15 mouse cellular contexts compared by ENCODE assay signal in genomic region chr1:70316128-70316765, GRCm38 (mm10).
DNase-seq lines count a peak whose midpoint lies in the region; ATAC-seq and TF ChIP-seq lines count a peak whose summit lies in the region.
"Had no signal": no experiment of that assay in that cellular context is flagged by ENCODE, and none has a peak within 500 bp of the region (broad histone marks: within the 10 kb centered on the region; RNA-seq: fewer than 3 reads in every experiment).

No protein-coding gene starts in this region.

- no peaks in the 10 kb centered on the region for H3K36me3 ChIP-seq in midbrain, embryonic 15.5 days (replicated peaks)
- H3K36me3 ChIP-seq: limb, embryonic 13.5 days; neural tube, embryonic 13.5 days; stomach, embryonic 15.5 days had no signal

- WGBS in midbrain, embryonic 15.5 days = 57% methylated on average over 13 of the region's 13 CpGs

- no peaks in the 10 kb centered on the region for H3K27me3 ChIP-seq in midbrain, embryonic 15.5 days (replicated peaks)
- H3K27me3 ChIP-seq: limb, embryonic 13.5 days; neural tube, embryonic 13.5 days; stomach, embryonic 15.5 days had no signal

- TF ChIP-seq CTCF in brain, embryonic 14.5 days (IDR thresholded peaks at IDR 0.05; ENCODE audit: borderline replicate concordance, extremely low read depth, insufficient read depth, insufficient read length) = no peak

- DNase-seq in left cerebral cortex, adult 11 months (ENCODE audit: low spot score) = peak; percentile 7
- DNase-seq in left cerebral cortex, postnatal 10 days (ENCODE audit: extremely low spot score in 1 of 2, low spot score in 2 of 2) = no peak
- DNase-seq in brain, adult 2 months (ENCODE audit: low read depth, low spot score) = peak; percentile 35
- peak; percentile 53 for DNase-seq in brain, embryonic 14.5 days (ENCODE audit: low read depth)
- DNase-seq in cerebellum, postnatal 36 days = no peak
- DNase-seq in kidney, postnatal 14 days = no peak
- DNase-seq: cerebellum, adult 9-11 months; heart, adult 18-20 months; kidney, adult 11 months; kidney, postnatal 4 days had no signal

- peak overlapping the region; percentile 30; the same call in 1 of the 2 replicates for H3K27ac ChIP-seq in midbrain, embryonic 15.5 days
- H3K27ac ChIP-seq: limb, embryonic 13.5 days; liver, embryonic 14.5 days; neural tube, embryonic 13.5 days; stomach, embryonic 15.5 days had no signal

- ATAC-seq in midbrain, embryonic 15.5 days (replicated peaks) = peak; percentile 86

- intact Hi-C loops in left cerebral cortex, postnatal 10 days (cut with DNase I) = no loop called here

- no peak for TF ChIP-seq POLR2A in brain, embryonic 14.5 days (IDR thresholded peaks at IDR 0.05; ENCODE audit: borderline replicate concordance, extremely low read depth, insufficient read depth, insufficient read length, poor library complexity, severe bottlenecking)

- no peak overlapping the region for H3K4me3 ChIP-seq in midbrain, embryonic 15.5 days
- H3K4me3 ChIP-seq: limb, embryonic 13.5 days; neural tube, embryonic 13.5 days; stomach, embryonic 15.5 days had no signal

- 0 out of 2 replicates have a peak overlapping the region, but pooled peaks have one; percentile 14 for H3K4me2 ChIP-seq in midbrain, embryonic 15.5 days
- H3K4me2 ChIP-seq: limb, embryonic 13.5 days; neural tube, embryonic 13.5 days; stomach, embryonic 15.5 days had no signal

- H3K4me1 ChIP-seq in midbrain, embryonic 15.5 days = no peaks in the 10 kb centered on the region; the same call in 1 of the 2 replicates
- H3K4me1 ChIP-seq: limb, embryonic 13.5 days; neural tube, embryonic 13.5 days; stomach, embryonic 15.5 days had no signal

- no peaks in the 10 kb centered on the region for H3K9me3 ChIP-seq in midbrain, embryonic 15.5 days
- H3K9me3 ChIP-seq: limb, embryonic 13.5 days; neural tube, embryonic 13.5 days; stomach, embryonic 15.5 days had no signal

- H3K9ac ChIP-seq in midbrain, embryonic 15.5 days = no peak overlapping the region
- H3K9ac ChIP-seq: limb, embryonic 13.5 days; liver, embryonic 14.5 days; neural tube, embryonic 13.5 days; stomach, embryonic 15.5 days had no signal

Comparison
In these comparisons a context has a peak if more than half of its experiments do, and no peak if none do; other contexts are left out.
1. DNase-seq: peak in left cerebral cortex, adult 11 months (single experiment), brain, adult 2 months (single experiment) and brain, embryonic 14.5 days (single experiment); none in left cerebral cortex, postnatal 10 days (0 of 2), cerebellum, postnatal 36 days (0 of 2) and kidney, postnatal 14 days (single experiment).